Mouse (Mus musculus) heart, embryonic 16.5 days (tissue): ENCODE data around the gene Enc1. TPM values are rescaled to one million over a fixed set of nuclear protein-coding genes. Genes with fewer than 3 reads are reported as not detected.
A peak's percentile ranks its signal among the peaks of the same experiment; 100 is the strongest.

Source experiments
- ATAC-seq: fragments of 200-750 bp; cut with Nextera tagmentation; replicated peaks from 2 replicates; pipeline ENCODE4 v1.8.0; 2017; ENCODE audit warnings: moderate number of reproducible peaks; ENCODE audit not compliant: insufficient read depth, low FRiP score; ENCODE audit errors: extremely low read depth
- H3K27ac ChIP-seq: fragments of 300-500 bp; sonication (generic); 2 replicates; pipeline ENCODE4 v1.5.1; 2014; ENCODE audit warnings: mild to moderate bottlenecking, low read length, control low read depth, moderate library complexity
- H3K27me3 ChIP-seq: fragments of 300-500 bp; sonication (generic); 2 replicates; pipeline ENCODE4 v1.6.1; 2014; ENCODE audit warnings: low read length, mixed read lengths; ENCODE audit not compliant: control insufficient read depth, insufficient read depth
- H3K36me3 ChIP-seq: fragments of 300-500 bp; sonication (generic); 2 replicates; pipeline ENCODE4 v1.6.1; 2014; ENCODE audit not compliant: control insufficient read depth, insufficient read depth
- H3K4me1 ChIP-seq: fragments of 300-500 bp; sonication (generic); 2 replicates; pipeline ENCODE4 v1.6.1; 2014; ENCODE audit warnings: low read length, mixed read lengths; ENCODE audit not compliant: control insufficient read depth, insufficient read depth
- H3K4me2 ChIP-seq: fragments of 300-500 bp; sonication (generic); 2 replicates; pipeline ENCODE4 v1.6.1; 2014; ENCODE audit warnings: low read depth, mild to moderate bottlenecking, control low read depth, low read length
- H3K4me3 ChIP-seq: fragments of 300-500 bp; sonication (generic); 2 replicates; pipeline ENCODE4 v1.5.1; 2014; ENCODE audit warnings: mild to moderate bottlenecking, control low read depth, low read length
- H3K9ac ChIP-seq: fragments of 300-500 bp; sonication (generic); 2 replicates; pipeline ENCODE4 v1.6.1; 2014; ENCODE audit warnings: low read length, control low read depth
- H3K9me3 ChIP-seq: fragments of 300-500 bp; sonication (generic); replicated peaks from 2 replicates; pipeline ENCODE4 v1.6.1; 2016; ENCODE audit warnings: low read length; ENCODE audit not compliant: control insufficient read depth
- WGBS: fragments of 180-500 bp; shearing (Covaris S2); extraction: QIAGEN DNeasy Blood & Tissue Kit; methylation state at CpG from one replicate; pipeline ENCODE4 v1.1.7; 2014; 5-methylcytosine and 5-hydroxymethylcytosine counted together
- polyA plus RNA-seq: library from polyadenylated mRNA; unstranded; fragments of >200 nt; fragmentation: Nextera tagmentation; extraction: Ambion mirVana; gene quantifications from 2 replicates; pipeline ENCODE4 v1.2.1, GENCODE M21; 2015

Enc1 gene
- polyA plus RNA-seq, 1 experiment from 2014 or later = 4.9 TPM

GRCm38 (mm10) chr13:97220022-97220421, 20.9 kb upstream of the Enc1 start:
- Histone ChIP-seq H3K4me1 (0 out of 2 replicates have a peak, but pooled peaks cover 3% of the 10 kb centered on the region), H3K4me2 (no peak overlapping the region), H3K9me3 (no peaks in the 10 kb centered on the region), H3K36me3 (no peaks in the 10 kb centered on the region), H3K27me3 (no peaks in the 10 kb centered on the region), H3K4me3 (no peak overlapping the region), H3K9ac (no peak overlapping the region), H3K27ac (no peak overlapping the region)
- ATAC-seq = no peak
- WGBS = 88% methylated on average over 3 of the region's 3 CpGs

- H3K9me3 ChIP-seq = peaks cover 5% of the 10 kb centered on the region; the same call in 1 of the 2 replicates
- no peak overlapping the region for H3K4me3 ChIP-seq
- H3K9ac ChIP-seq = no peak overlapping the region
- H3K36me3 ChIP-seq = no peaks in the 10 kb centered on the region
- no peaks in the 10 kb centered on the region for H3K27me3 ChIP-seq
- no peak overlapping the region for H3K27ac ChIP-seq
- ATAC-seq = no peak
- H3K4me2 ChIP-seq = no peak overlapping the region
- 0 out of 2 replicates have a peak, but pooled peaks cover 3% of the 10 kb centered on the region for H3K4me1 ChIP-seq
- WGBS = 72% methylated on average over 8 of the region's 8 CpGs
Measured at GRCm38 (mm10) chr13:97223856-97224255, 17.0 kb upstream of the Enc1 start.

- no peak for ATAC-seq
- Histone ChIP-seq H3K36me3 (no peaks in the 10 kb centered on the region), H3K4me1 (0 out of 2 replicates have a peak, but pooled peaks cover 3% of the 10 kb centered on the region), H3K9ac (no peak overlapping the region), H3K4me2 (peak overlapping the region; percentile 23; the same call in 1 of the 2 replicates), H3K27me3 (no peaks in the 10 kb centered on the region), H3K27ac (no peak overlapping the region), H3K9me3 (peaks cover 5% of the 10 kb centered on the region; the same call in 1 of the 2 replicates), H3K4me3 (no peak overlapping the region)
- WGBS = 66% methylated on average over 10 of the region's 10 CpGs
Measured at GRCm38 (mm10) chr13:97224341-97224982, 16.4 kb upstream of the Enc1 start.

- WGBS = 61% methylated on average over 17 of the region's 17 CpGs
- Histone ChIP-seq H3K4me2 (peak overlapping the region; percentile 23; the same call in 1 of the 2 replicates), H3K27me3 (no peaks in the 10 kb centered on the region), H3K9ac (no peak overlapping the region), H3K4me1 (0 out of 2 replicates have a peak, but pooled peaks cover 3% of the 10 kb centered on the region), H3K36me3 (no peaks in the 10 kb centered on the region), H3K4me3 (no peak overlapping the region), H3K27ac (no peak overlapping the region), H3K9me3 (peaks cover 5% of the 10 kb centered on the region; the same call in 1 of the 2 replicates)
- ATAC-seq = no peak
Measured at GRCm38 (mm10) chr13:97225130-97225529, 15.8 kb upstream of the Enc1 start.

GRCm38 (mm10) chr13:97227795-97228194, 13.1 kb upstream of the Enc1 start:
- no peak for ATAC-seq
- 90% methylated on average over 3 of the region's 3 CpGs for WGBS
- Histone ChIP-seq H3K36me3 (no peaks in the 10 kb centered on the region), H3K9ac (no peak overlapping the region), H3K27me3 (no peaks in the 10 kb centered on the region), H3K4me3 (no peak overlapping the region), H3K4me1 (0 out of 2 replicates have a peak, but pooled peaks cover 3% of the 10 kb centered on the region), H3K27ac (no peak overlapping the region), H3K9me3 (peaks cover 5% of the 10 kb centered on the region; the same call in 1 of the 2 replicates), H3K4me2 (no peak overlapping the region)

- 67% methylated on average over 3 of the region's 3 CpGs for WGBS
- no peak overlapping the region for H3K27ac ChIP-seq
- no peak overlapping the region for H3K4me2 ChIP-seq
- no peaks in the 10 kb centered on the region for H3K27me3 ChIP-seq
- ATAC-seq = no peak
- H3K9ac ChIP-seq = no peak overlapping the region
- H3K4me3 ChIP-seq = no peak overlapping the region
- no peaks in the 10 kb centered on the region for H3K36me3 ChIP-seq
- no peaks in the 10 kb centered on the region for H3K4me1 ChIP-seq
- peaks cover 5% of the 10 kb centered on the region; the same call in 1 of the 2 replicates for H3K9me3 ChIP-seq
Measured at GRCm38 (mm10) chr13:97230101-97230500, 10.8 kb upstream of the Enc1 start.

- Histone ChIP-seq H3K4me3 (no peak overlapping the region), H3K9me3 (no peaks in the 10 kb centered on the region), H3K36me3 (no peaks in the 10 kb centered on the region), H3K4me1 (no peaks in the 10 kb centered on the region), H3K27ac (no peak overlapping the region), H3K9ac (no peak overlapping the region), H3K27me3 (no peaks in the 10 kb centered on the region), H3K4me2 (no peak overlapping the region)
- 81% methylated on average over 2 of the region's 2 CpGs for WGBS
- ATAC-seq = no peak
Measured at GRCm38 (mm10) chr13:97233092-97233491, 7.8 kb upstream of the Enc1 start.

- Histone ChIP-seq H3K4me3 (peak overlapping the region; percentile 43), H3K27ac (no peak overlapping the region), H3K9ac (peak overlapping the region; percentile 63; the same call in 1 of the 2 replicates), H3K4me1 (peaks cover 9% of the 10 kb centered on the region), H3K4me2 (peak overlapping the region; percentile 71), H3K9me3 (no peaks in the 10 kb centered on the region), H3K27me3 (no peaks in the 10 kb centered on the region), H3K36me3 (no peaks in the 10 kb centered on the region)
- 18% methylated on average over 17 of the region's 17 CpGs for WGBS
- ATAC-seq = peak; percentile 46; the same call in 1 of the 2 replicates
Measured at GRCm38 (mm10) chr13:97234785-97235417, 6.0 kb upstream of the Enc1 start.

- Histone ChIP-seq H3K4me3 (no peak overlapping the region), H3K4me2 (no peak overlapping the region), H3K27me3 (no peaks in the 10 kb centered on the region), H3K36me3 (no peaks in the 10 kb centered on the region), H3K9ac (no peak overlapping the region), H3K27ac (no peak overlapping the region), H3K9me3 (no peaks in the 10 kb centered on the region), H3K4me1 (peaks cover 12% of the 10 kb centered on the region)
- WGBS = 78% methylated on average over 6 of the region's 6 CpGs
- ATAC-seq = no peak
Measured at GRCm38 (mm10) chr13:97235911-97236310, 5.0 kb upstream of the Enc1 start.
